Mouse (Mus musculus): ENCODE data around the gene Pla2g3. TPM values are rescaled to one million over a fixed set of nuclear protein-coding genes. Genes with fewer than 3 reads are reported as not detected.

The Pla2g3 gene
- polyA plus RNA-seq, 1 experiment: 0.30 TPM

- Histone ChIP-seq H3K4me1 (ENCODE audit: control insufficient read depth, insufficient read depth, insufficient read length) (no peaks in the 10 kb centered on the region), H3K27ac (ENCODE audit: insufficient read depth, low read length) (no peak overlapping the region), H3K4me3 (ENCODE audit: extremely low read depth, insufficient read depth, insufficient read length) (no peak overlapping the region), H3K27me3 (ENCODE audit: control insufficient read depth, insufficient read depth, low read length) (no peaks in the 10 kb centered on the region), H3K36me3 (ENCODE audit: control insufficient read depth, insufficient read depth, low read length) (no peaks in the 10 kb centered on the region)
- DNase-seq (ENCODE audit: low read depth in 1 of 2, low spot score in 2 of 2): no peak
- WGBS: 85% methylated on average over 18 of the region's 18 CpGs
- TF ChIP-seq POLR2A (IDR thresholded peaks at IDR 0.05; ENCODE audit: low read depth, low read length): no peak
- TF ChIP-seq CTCF (IDR thresholded peaks at IDR 0.05; ENCODE audit: extremely low read depth, insufficient read depth, insufficient read length, insufficient replicate concordance): no peak
Measured at GRCm38 (mm10) chr11:3502459-3503072, 14.5 kb downstream of the Pla2g3 start.

GRCm38 (mm10) chr11:3503755-3504693, 15.9 kb downstream of the Pla2g3 start:
- DNase-seq (ENCODE audit: low read depth in 1 of 2, low spot score in 2 of 2): no peak
- Histone ChIP-seq H3K4me1 (ENCODE audit: control insufficient read depth, insufficient read depth, insufficient read length) (no peaks in the 10 kb centered on the region), H3K36me3 (ENCODE audit: control insufficient read depth, insufficient read depth, low read length) (no peaks in the 10 kb centered on the region), H3K4me3 (ENCODE audit: extremely low read depth, insufficient read depth, insufficient read length) (no peak overlapping the region), H3K27me3 (ENCODE audit: control insufficient read depth, insufficient read depth, low read length) (no peaks in the 10 kb centered on the region), H3K27ac (ENCODE audit: insufficient read depth, low read length) (no peak overlapping the region)
- WGBS: 76% methylated on average over 11 of the region's 11 CpGs
- no peak for TF ChIP-seq POLR2A (IDR thresholded peaks at IDR 0.05; ENCODE audit: low read depth, low read length)
- TF ChIP-seq CTCF (IDR thresholded peaks at IDR 0.05; ENCODE audit: extremely low read depth, insufficient read depth, insufficient read length, insufficient replicate concordance): no peak

GRCm38 (mm10) chr11:3508226-3508625, 20.1 kb downstream of the Pla2g3 start:
- no peak overlapping the region for H3K27ac ChIP-seq (ENCODE audit: insufficient read depth, low read length)
- 37% methylated on average over 7 of the region's 7 CpGs for WGBS

GRCm38 (mm10) chr11:3509181-3510085, 21.3 kb downstream of the Pla2g3 start:
- TF ChIP-seq POLR2A (IDR thresholded peaks at IDR 0.05; ENCODE audit: low read depth, low read length) (no peak), CTCF (IDR thresholded peaks at IDR 0.05; ENCODE audit: extremely low read depth, insufficient read depth, insufficient read length, insufficient replicate concordance) (no peak)
- Histone ChIP-seq H3K36me3 (ENCODE audit: control insufficient read depth, insufficient read depth, low read length) (no peaks in the 10 kb centered on the region), H3K4me1 (ENCODE audit: control insufficient read depth, insufficient read depth, insufficient read length) (no peaks in the 10 kb centered on the region), H3K27me3 (ENCODE audit: control insufficient read depth, insufficient read depth, low read length) (no peaks in the 10 kb centered on the region), H3K4me3 (ENCODE audit: extremely low read depth, insufficient read depth, insufficient read length) (no peak overlapping the region), H3K27ac (ENCODE audit: insufficient read depth, low read length) (no peak overlapping the region)
- 68% methylated on average over 8 of the region's 8 CpGs for WGBS
- no peak for DNase-seq (ENCODE audit: low read depth in 1 of 2, low spot score in 2 of 2)

More at GRCm38 (mm10) chr11:3508226-3508625, 20.1 kb downstream of the Pla2g3 start:
- Histone ChIP-seq H3K4me1 (ENCODE audit: control insufficient read depth, insufficient read depth, insufficient read length) (no peaks in the 10 kb centered on the region), H3K36me3 (ENCODE audit: control insufficient read depth, insufficient read depth, low read length) (no peaks in the 10 kb centered on the region), H3K4me3 (ENCODE audit: extremely low read depth, insufficient read depth, insufficient read length) (no peak overlapping the region), H3K27me3 (ENCODE audit: control insufficient read depth, insufficient read depth, low read length) (no peaks in the 10 kb centered on the region)
- DNase-seq (ENCODE audit: low read depth in 1 of 2, low spot score in 2 of 2): no peak
- TF ChIP-seq POLR2A (IDR thresholded peaks at IDR 0.05; ENCODE audit: low read depth, low read length) (no peak), CTCF (IDR thresholded peaks at IDR 0.05; ENCODE audit: extremely low read depth, insufficient read depth, insufficient read length, insufficient replicate concordance) (no peak)

- Histone ChIP-seq H3K36me3 (ENCODE audit: control insufficient read depth, insufficient read depth, low read length) (no peaks in the 10 kb centered on the region), H3K27me3 (ENCODE audit: control insufficient read depth, insufficient read depth, low read length) (no peaks in the 10 kb centered on the region), H3K4me1 (ENCODE audit: control insufficient read depth, insufficient read depth, insufficient read length) (no peaks in the 10 kb centered on the region), H3K4me3 (ENCODE audit: extremely low read depth, insufficient read depth, insufficient read length) (no peak overlapping the region), H3K27ac (ENCODE audit: insufficient read depth, low read length) (no peak overlapping the region)
- no peak for DNase-seq (ENCODE audit: low read depth in 1 of 2, low spot score in 2 of 2)
- 14% methylated on average over 2 of the region's 2 CpGs for WGBS
- TF ChIP-seq CTCF (IDR thresholded peaks at IDR 0.05; ENCODE audit: extremely low read depth, insufficient read depth, insufficient read length, insufficient replicate concordance) (no peak), POLR2A (IDR thresholded peaks at IDR 0.05; ENCODE audit: low read depth, low read length) (no peak)
Measured at GRCm38 (mm10) chr11:3510321-3510720, 22.2 kb downstream of the Pla2g3 start.

GRCm38 (mm10) chr11:3513291-3513690, 25.2 kb downstream of the Pla2g3 start:
- 91% methylated on average over 6 of the region's 6 CpGs for WGBS
- H3K4me1 ChIP-seq (ENCODE audit: control insufficient read depth, insufficient read depth, insufficient read length): peaks cover 4% of the 10 kb centered on the region; the same call in 1 of the 2 replicates
- DNase-seq (ENCODE audit: low read depth in 1 of 2, low spot score in 2 of 2): no peak

More at GRCm38 (mm10) chr11:3513291-3513690, 25.2 kb downstream of the Pla2g3 start:
- TF ChIP-seq POLR2A (IDR thresholded peaks at IDR 0.05; ENCODE audit: low read depth, low read length) (no peak), CTCF (IDR thresholded peaks at IDR 0.05; ENCODE audit: extremely low read depth, insufficient read depth, insufficient read length, insufficient replicate concordance) (no peak)
- Histone ChIP-seq H3K27ac (ENCODE audit: insufficient read depth, low read length) (no peak overlapping the region), H3K4me3 (ENCODE audit: extremely low read depth, insufficient read depth, insufficient read length) (no peak overlapping the region), H3K36me3 (ENCODE audit: control insufficient read depth, insufficient read depth, low read length) (no peaks in the 10 kb centered on the region), H3K27me3 (ENCODE audit: control insufficient read depth, insufficient read depth, low read length) (peaks cover 6% of the 10 kb centered on the region)
